Mouse (Mus musculus) MEL (cell line): ENCODE data around the gene Tuba4a. TPM values are rescaled to one million over a fixed set of nuclear protein-coding genes. Genes with fewer than 3 reads are reported as not detected.

Experiments
- DNase-seq: peaks from one replicate; pipeline ENCODE4 v3.0.0; 2011; ENCODE audit warnings: low read depth, low spot score
- H3K27ac ChIP-seq: 2 replicates; pipeline ENCODE4 v1.5.1; 2012; ENCODE audit warnings: low read depth, mild to moderate bottlenecking, control low read depth, low read length, moderate library complexity; ENCODE audit not compliant: control insufficient read depth
- H3K27me3 ChIP-seq, 2 experiments: fragments of 150-350 bp in 1 of 2; sonication (generic) in 1 of 2; 2 replicates each; pipeline ENCODE4 v1.6.1; 2012; ENCODE audit warnings: low read length in 2 of 2, mild to moderate bottlenecking in 2 of 2, improper control_type of control experiment in 1 of 2, moderate library complexity in 1 of 2; ENCODE audit not compliant: insufficient read depth in 2 of 2, control insufficient read depth in 1 of 2
- H3K36me3 ChIP-seq, 2 experiments: 2 replicates each; pipeline ENCODE4 v1.6.1; 2012 to 2014; ENCODE audit warnings: low read length in 2 of 2, improper control_type of control experiment in 1 of 2, inconsistent platforms in 1 of 2, mild to moderate bottlenecking in 1 of 2; ENCODE audit not compliant: insufficient read depth in 2 of 2, control insufficient read depth in 1 of 2
- H3K4me1 ChIP-seq, 2 experiments: fragments of 150-350 bp in 1 of 2; sonication (generic) in 1 of 2; 2 replicates each; pipeline ENCODE4 v1.6.1; 2012; ENCODE audit warnings: low read length in 2 of 2, improper control_type of control experiment in 1 of 2, mild to moderate bottlenecking in 1 of 2; ENCODE audit not compliant: insufficient read depth in 2 of 2, control insufficient read depth in 1 of 2
- H3K4me3 ChIP-seq, 2 experiments: fragments of 150-350 bp in 1 of 2; sonication (generic) in 1 of 2; 2 replicates each; pipeline ENCODE4 v1.5.1; 2012; ENCODE audit warnings: low read depth in 2 of 2, low read length in 2 of 2, mild to moderate bottlenecking in 2 of 2, moderate library complexity in 2 of 2, control low read depth in 1 of 2, improper control_type of control experiment in 1 of 2; ENCODE audit not compliant: control insufficient read depth in 1 of 2, insufficient read depth in 1 of 2
- H3K79me2 ChIP-seq: 2 replicates; pipeline ENCODE4 v1.6.1; 2012; ENCODE audit warnings: mild to moderate bottlenecking, low read length, moderate library complexity; ENCODE audit not compliant: control insufficient read depth, poor library complexity, insufficient read depth
- H3K9ac ChIP-seq: 2 replicates; pipeline ENCODE4 v1.6.1; 2012; ENCODE audit warnings: low read depth, mild to moderate bottlenecking, control low read depth, low read length, moderate library complexity; ENCODE audit not compliant: control insufficient read depth, poor library complexity, severe bottlenecking
- H3K9me3 ChIP-seq: fragments of 150-350 bp; sonication (generic); replicated peaks from 2 replicates; pipeline ENCODE4 v1.6.1; 2012; ENCODE audit warnings: mild to moderate bottlenecking, low read length, improper control_type of control experiment, moderate library complexity; ENCODE audit not compliant: insufficient read depth
- BHLHE40 ChIP-seq: IDR thresholded peaks from 2 replicates; pipeline ENCODE4 v1.6.1; 2012; ENCODE audit warnings: low read depth, mild to moderate bottlenecking, inconsistent platforms, low read length, improper control_type of control experiment, borderline replicate concordance
- CHD1 ChIP-seq: IDR thresholded peaks from 2 replicates; pipeline ENCODE4 v1.6.1; 2012; ENCODE audit warnings: low read depth, mild to moderate bottlenecking, inconsistent platforms, low read length, improper control_type of control experiment
- GABPA ChIP-seq: IDR thresholded peaks from 2 replicates; pipeline ENCODE4 v1.6.1; 2012; ENCODE audit warnings: low read depth, mild to moderate bottlenecking, inconsistent platforms, low read length, improper control_type of control experiment, moderate library complexity
- HCFC1 ChIP-seq: IDR thresholded peaks from 2 replicates; pipeline ENCODE4 v1.6.1; 2012; ENCODE audit warnings: low read depth, mild to moderate bottlenecking, inconsistent platforms, low read length, improper control_type of control experiment, moderate library complexity
- JUND ChIP-seq: IDR thresholded peaks from 2 replicates; pipeline ENCODE4 v1.6.1; 2011; ENCODE audit warnings: low read depth, mild to moderate bottlenecking, improper control_type of control experiment, low read length
- KAT2A ChIP-seq: conservative IDR thresholded peaks from 2 replicates; pipeline ENCODE4 v1.6.1; 2012; ENCODE audit warnings: low read depth, low read length, improper control_type of control experiment, inconsistent platforms
- MAX ChIP-seq: IDR thresholded peaks from 2 replicates; pipeline ENCODE4 v1.6.1; 2011; ENCODE audit warnings: low read length, improper control_type of control experiment
- MAZ ChIP-seq: IDR thresholded peaks from 2 replicates; pipeline ENCODE4 v1.6.1; 2012; ENCODE audit warnings: low read depth, mild to moderate bottlenecking, inconsistent platforms, low read length, improper control_type of control experiment
- MEF2A ChIP-seq: IDR thresholded peaks from 2 replicates; pipeline ENCODE4 v1.6.1; 2014; ENCODE audit warnings: low read depth, mild to moderate bottlenecking, inconsistent platforms, low read length, improper control_type of control experiment; ENCODE audit not compliant: poor library complexity, insufficient replicate concordance, severe bottlenecking; ENCODE audit errors: extremely low read depth
- MXI1 ChIP-seq: IDR thresholded peaks from 2 replicates; pipeline ENCODE4 v1.6.1; 2011; ENCODE audit warnings: mild to moderate bottlenecking, low read depth, low read length, improper control_type of control experiment
- MYB ChIP-seq: IDR thresholded peaks from 2 replicates; pipeline ENCODE4 v1.6.1; 2011; ENCODE audit warnings: mild to moderate bottlenecking, low read depth, low read length, improper control_type of control experiment
- MYC ChIP-seq: IDR thresholded peaks from 2 replicates; pipeline ENCODE4 v1.6.1; 2011; ENCODE audit warnings: low read depth, mild to moderate bottlenecking, low read length, improper control_type of control experiment, moderate library complexity
- NELFE ChIP-seq: IDR thresholded peaks from 2 replicates; pipeline ENCODE4 v1.6.1; 2011; ENCODE audit warnings: low read depth, low read length, improper control_type of control experiment
- POLR2A ChIP-seq, 2 experiments: IDR thresholded peaks; 2 replicates each; pipeline ENCODE4 v1.6.1; 2011 to 2012; ENCODE audit warnings: low read length in 2 of 2, mild to moderate bottlenecking in 2 of 2, control low read depth in 1 of 2, improper control_type of control experiment in 1 of 2, low read depth in 1 of 2, moderate library complexity in 1 of 2; ENCODE audit not compliant: control insufficient read depth in 1 of 2, insufficient read depth in 1 of 2, poor library complexity in 1 of 2
- POLR2AphosphoS2 ChIP-seq: IDR thresholded peaks from 2 replicates; pipeline ENCODE4 v1.6.1; 2011; ENCODE audit warnings: low read length, improper control_type of control experiment
- POLR2AphosphoS5 ChIP-seq: IDR thresholded peaks from 2 replicates; pipeline ENCODE4 v1.6.1; 2012; ENCODE audit warnings: low read depth, borderline replicate concordance, mild to moderate bottlenecking, inconsistent platforms, low read length, moderate library complexity, mixed read lengths
- RCOR1 ChIP-seq: IDR thresholded peaks from 2 replicates; pipeline ENCODE4 v1.6.1; 2012; ENCODE audit warnings: low read depth, mild to moderate bottlenecking, inconsistent platforms, low read length, improper control_type of control experiment
- SIN3A ChIP-seq: IDR thresholded peaks from 2 replicates; pipeline ENCODE4 v1.6.1; 2012; ENCODE audit warnings: low read length, improper control_type of control experiment, inconsistent platforms
- SMC3 ChIP-seq: IDR thresholded peaks from 2 replicates; pipeline ENCODE4 v1.6.1; 2011; ENCODE audit warnings: low read depth, low read length, improper control_type of control experiment
- TAL1 ChIP-seq: IDR thresholded peaks from 2 replicates; pipeline ENCODE4 v1.6.1; 2012; ENCODE audit warnings: mild to moderate bottlenecking, inconsistent platforms, low read length, moderate library complexity, mixed read lengths
- TBP ChIP-seq: IDR thresholded peaks from 2 replicates; pipeline ENCODE4 v1.8.0; 2011; ENCODE audit warnings: low read depth, low read length, improper control_type of control experiment
- UBTF ChIP-seq: IDR thresholded peaks from 2 replicates; pipeline ENCODE4 v1.6.1; 2012; ENCODE audit warnings: low read depth, mild to moderate bottlenecking, inconsistent platforms, low read length, improper control_type of control experiment, moderate library complexity, borderline replicate concordance; ENCODE audit not compliant: insufficient read depth
- USF1 ChIP-seq: IDR thresholded peaks from 2 replicates; pipeline ENCODE4 v1.6.1; 2014; ENCODE audit warnings: low read depth, mild to moderate bottlenecking, inconsistent platforms, low read length, improper control_type of control experiment, moderate library complexity
- ZC3H11A ChIP-seq: IDR thresholded peaks from 2 replicates; pipeline ENCODE4 v1.6.1; 2012; ENCODE audit warnings: low read depth, mild to moderate bottlenecking, inconsistent platforms, low read length, improper control_type of control experiment
- ZKSCAN1 ChIP-seq: IDR thresholded peaks from 2 replicates; pipeline ENCODE4 v1.6.1; 2012; ENCODE audit warnings: low read depth, mild to moderate bottlenecking, inconsistent platforms, low read length, improper control_type of control experiment, moderate library complexity
- polyA plus RNA-seq, 2 experiments: library from polyadenylated mRNA; stranded (reverse) in 1 of 2; unstranded in 1 of 2; fragments of >175 nt in 1 of 2; fragments of >200 nt in 1 of 2; gene quantifications; 2 replicates each; pipeline versions ENCODE4 v1.2.1 to v1.2.4; 2012; ENCODE audit warnings: low replicate concordance in 2 of 2, low read depth in 1 of 2; ENCODE audit not compliant: insufficient read length in 2 of 2, insufficient read depth in 1 of 2, missing spikeins in 1 of 2
- total RNA-seq: library from RNA; depleted of rRNA; stranded (reverse); fragments of 300-350 nt; gene quantifications from 2 replicates; pipeline ENCODE4 v1.2.3, GENCODE M21; 2012

Tuba4a gene
- total and polyA plus RNA-seq, 3 experiments = 385 to 439 TPM; not detected in 1

GRCm38 (mm10) chr1:75247071-75247930 is 27.6 kb upstream of the Tuba4a start:
- no peaks in the 10 kb centered on the region for H3K36me3 ChIP-seq
- no peak overlapping the region for H3K27ac ChIP-seq
- no peaks in the 10 kb centered on the region for H3K79me2 ChIP-seq
- H3K4me1 ChIP-seq = no peaks in the 10 kb centered on the region; a peak in 1 of 4 replicates
- no peak overlapping the region for H3K9ac ChIP-seq
- TF ChIP-seq USF1 (no peak), TBP (no peak), CHD1 (no peak), MEF2A (no peak), MYC (no peak), SIN3A (no peak), MAZ (no peak), POLR2AphosphoS2 (no peak), ZC3H11A (no peak), NELFE (no peak)
- H3K4me3 ChIP-seq = no peak overlapping the region
- DNase-seq = no peak
- no peaks in the 10 kb centered on the region for H3K27me3 ChIP-seq
- no peaks in the 10 kb centered on the region for H3K9me3 ChIP-seq

DNA sequence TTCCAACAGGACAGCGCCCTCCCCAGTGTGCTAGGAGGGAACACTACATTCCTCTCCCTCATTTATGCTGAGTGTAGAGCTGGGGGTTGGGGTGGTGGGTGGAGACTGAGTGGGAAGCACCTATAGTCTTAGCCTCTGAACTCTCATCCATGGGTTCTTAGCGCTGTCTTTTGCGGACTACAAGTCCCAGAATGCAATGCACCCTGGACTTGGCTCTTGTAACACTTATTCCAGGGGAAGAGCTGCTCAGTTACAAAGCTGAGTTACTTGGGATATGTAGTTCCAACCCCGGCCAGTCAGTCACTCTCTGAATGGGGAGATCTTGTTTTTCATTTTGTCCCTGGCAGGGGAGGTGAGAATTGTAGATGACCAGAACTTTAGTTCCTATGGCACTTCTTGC is 25.2 kb upstream of the Tuba4a start:
- H3K9me3 ChIP-seq = no peaks in the 10 kb centered on the region
- H3K36me3 ChIP-seq = no peaks in the 10 kb centered on the region
- peak; percentile 72 for DNase-seq

GRCm38 (mm10) chr1:75244175-75244826 is 24.6 kb upstream of the Tuba4a start:
- Histone ChIP-seq H3K79me2 (no peaks in the 10 kb centered on the region), H3K27ac (no peak overlapping the region), H3K4me1 (no peaks in the 10 kb centered on the region), H3K9me3 (no peaks in the 10 kb centered on the region), H3K4me3 (no peak overlapping the region), H3K9ac (no peak overlapping the region), H3K36me3 (no peaks in the 10 kb centered on the region), H3K27me3 (no peaks in the 10 kb centered on the region)
- DNase-seq = no peak
- TF ChIP-seq SIN3A = no peak
- TF ChIP-seq MXI1 = no peak
- no peak for TF ChIP-seq BHLHE40
- TF ChIP-seq UBTF = no peak
- TF ChIP-seq ZC3H11A = no peak
- TF ChIP-seq RCOR1 = no peak
- no peak for TF ChIP-seq GABPA
- TF ChIP-seq TBP = no peak
- no peak for TF ChIP-seq ZKSCAN1
- no peak for TF ChIP-seq KAT2A
- no peak for TF ChIP-seq TAL1
- TF ChIP-seq MAX = no peak
- no peak for TF ChIP-seq JUND
- TF ChIP-seq POLR2A (IDR thresholded peaks at IDR 0.05; ENCODE audit: control insufficient read depth in 1 of 2, insufficient read depth in 1 of 2, low read depth in 1 of 2, low read length in 2 of 2, poor library complexity in 1 of 2) = no peak
- no peak for TF ChIP-seq MYB
- no peak for TF ChIP-seq MEF2A

More for the DNA sequence above, 25.2 kb upstream of the Tuba4a start:
- Histone ChIP-seq H3K27ac (no peak overlapping the region), H3K9ac (no peak overlapping the region), H3K27me3 (no peaks in the 10 kb centered on the region), H3K4me1 (no peaks in the 10 kb centered on the region), H3K79me2 (no peaks in the 10 kb centered on the region), H3K4me3 (no peak overlapping the region)
- TF ChIP-seq TBP (no peak), USF1 (no peak), HCFC1 (peak; percentile 93), MYB (no peak), RCOR1 (no peak), POLR2AphosphoS5 (no peak), SMC3 (no peak)
